Mouse (Mus musculus): ENCODE data around the gene Cnot9. TPM values are rescaled to one million over a fixed set of nuclear protein-coding genes. Genes with fewer than 3 reads are reported as not detected.

Cnot9 gene
- polyA plus RNA-seq, 1 experiment from 2014 or later, result 109 TPM

DNA sequence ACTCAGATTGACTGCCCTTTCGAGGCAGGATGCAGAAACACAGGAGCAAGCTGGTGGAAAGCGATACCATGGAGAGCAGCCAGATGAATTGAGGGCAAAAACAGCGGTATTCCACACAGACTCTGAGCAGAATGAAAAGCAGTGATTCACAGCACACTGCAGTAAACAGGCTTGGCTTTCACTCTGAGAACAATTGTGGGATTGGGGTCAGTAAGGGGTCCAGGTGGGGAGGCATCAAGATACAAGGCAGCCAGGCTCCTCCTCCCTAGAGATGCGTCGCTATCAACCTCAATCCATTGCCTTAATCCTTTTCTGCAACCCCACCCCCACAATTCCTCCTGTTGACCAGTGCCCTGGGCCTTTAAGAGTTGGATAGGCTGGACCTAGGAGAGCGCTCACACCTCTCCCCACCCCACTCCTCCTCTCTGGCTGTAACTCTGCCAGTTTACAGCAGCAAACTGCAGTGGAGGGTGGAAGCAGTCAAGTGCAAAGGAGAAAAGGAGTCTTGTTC is 36.6 kb downstream of the Cnot9 start, which contains the start of gene Plcd4:
Gene Plcd4, plus strand, starts transcription at position 438 of the 511 bp plus-strand sequence.
- Histone ChIP-seq H3K4me3 (0 out of 2 replicates have a peak within 1 kb of the TSS, but pooled peaks have one; percentile 25), H3K9me3 (no peaks in the 10 kb centered on the region), H3K27me3 (replicated peaks; ENCODE audit: low read depth, poor library complexity, severe bottlenecking) (no peaks in the 10 kb centered on the region), H3K36me3 (replicated peaks) (no peaks in the 10 kb centered on the region), H3K27ac (replicated peaks) (no peak within 1 kb of the TSS), H3K4me1 (peaks cover 17% of the 10 kb centered on the region)
- 6% methylated on average over 6 of the region's 6 CpGs for WGBS
- DNase-seq (ENCODE audit: low spot score), result peak; percentile 34

DNA sequence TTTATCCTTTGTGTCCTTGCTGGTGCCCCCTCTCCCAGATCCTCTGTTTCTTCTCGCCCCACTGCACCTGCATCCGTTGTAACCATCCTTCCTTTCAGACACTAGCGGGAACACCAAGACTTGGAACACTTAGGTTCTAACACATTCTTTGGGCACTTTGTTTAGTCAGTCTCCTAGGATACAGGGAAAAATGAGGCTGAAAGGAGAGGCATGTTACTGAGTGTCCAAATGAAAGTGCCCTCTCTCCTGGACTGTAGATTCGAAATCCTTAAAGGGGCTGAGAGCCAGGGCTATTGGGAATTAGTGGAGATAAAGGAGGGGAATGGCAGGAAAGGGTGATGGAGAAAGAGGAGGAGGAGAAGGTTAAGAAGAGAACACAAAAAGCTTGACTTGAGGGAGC is 38.3 kb downstream of the Cnot9 start, which contains the start of gene Usp37:
Gene Usp37, minus strand, starts transcription at position 101 of the 400 bp plus-strand sequence.
- no peaks in the 10 kb centered on the region for H3K36me3 ChIP-seq (replicated peaks)
- no peaks in the 10 kb centered on the region for H3K27me3 ChIP-seq (replicated peaks; ENCODE audit: low read depth, poor library complexity, severe bottlenecking)
- peaks cover 9% of the 10 kb centered on the region for H3K4me1 ChIP-seq
- WGBS, result 78% methylated on average over 4 of the region's 4 CpGs
- no peak for DNase-seq (ENCODE audit: low spot score)
- H3K27ac ChIP-seq (replicated peaks), result no peak within 1 kb of the TSS
- H3K9me3 ChIP-seq, result no peaks in the 10 kb centered on the region
- no peak within 1 kb of the TSS for H3K4me3 ChIP-seq

DNA sequence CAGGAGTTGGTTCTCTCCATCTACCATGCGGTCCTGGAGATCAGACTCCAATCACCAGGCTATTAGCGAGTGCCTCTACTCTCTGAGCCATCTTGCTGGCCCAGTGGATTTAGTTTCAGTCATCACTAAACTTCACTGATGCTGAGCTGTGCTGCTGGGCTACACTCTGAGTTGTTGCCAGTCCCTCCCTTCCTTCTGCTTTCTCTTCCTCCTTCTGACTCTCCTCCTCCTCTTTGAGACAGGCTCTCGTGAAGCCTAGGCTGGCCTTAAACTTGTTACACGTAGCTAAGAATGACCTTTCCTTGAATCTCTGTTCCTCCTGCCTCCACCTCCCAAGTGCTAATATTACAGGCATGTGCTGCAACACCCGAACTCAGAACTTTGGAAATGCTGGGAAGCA is 53.2 kb downstream of the Cnot9 start:
- Histone ChIP-seq H3K36me3 (replicated peaks) (peaks cover 13% of the 10 kb centered on the region), H3K27me3 (replicated peaks; ENCODE audit: low read depth, poor library complexity, severe bottlenecking) (no peaks in the 10 kb centered on the region), H3K9me3 (no peaks in the 10 kb centered on the region), H3K27ac (replicated peaks) (no peak overlapping the region), H3K4me1 (no peaks in the 10 kb centered on the region), H3K4me3 (no peak overlapping the region)
- DNase-seq (ENCODE audit: low spot score), result no peak
- WGBS, result 84% methylated on average over 5 of the region's 5 CpGs

DNA sequence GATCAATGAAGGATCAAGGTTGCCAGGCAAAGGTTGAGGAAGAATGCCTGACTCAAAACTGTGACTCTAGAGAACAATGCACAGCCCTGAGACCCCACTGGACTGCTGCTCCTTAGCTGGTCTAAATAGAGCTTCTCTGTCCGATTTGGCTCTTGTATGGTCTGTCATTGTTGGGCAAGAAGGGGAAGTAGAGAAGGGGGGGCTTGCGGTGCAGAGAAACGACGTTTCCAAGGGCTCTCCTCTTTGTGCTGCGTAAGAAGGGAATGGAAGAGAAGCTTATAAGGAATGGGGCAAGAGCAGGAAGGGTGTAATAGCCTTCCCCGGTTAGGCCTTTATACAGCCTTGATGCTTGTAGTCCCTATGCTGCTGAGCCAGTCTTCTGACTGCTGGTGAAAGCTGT is 60.0 kb downstream of the Cnot9 start:
- Histone ChIP-seq H3K9me3 (no peaks in the 10 kb centered on the region), H3K36me3 (replicated peaks) (peaks cover 81% of the 10 kb centered on the region), H3K4me1 (no peaks in the 10 kb centered on the region), H3K27ac (replicated peaks) (no peak overlapping the region), H3K4me3 (no peak overlapping the region), H3K27me3 (replicated peaks; ENCODE audit: low read depth, poor library complexity, severe bottlenecking) (no peaks in the 10 kb centered on the region)
- DNase-seq (ENCODE audit: low spot score), result no peak
- WGBS, result 92% methylated on average over 6 of the region's 6 CpGs

DNA sequence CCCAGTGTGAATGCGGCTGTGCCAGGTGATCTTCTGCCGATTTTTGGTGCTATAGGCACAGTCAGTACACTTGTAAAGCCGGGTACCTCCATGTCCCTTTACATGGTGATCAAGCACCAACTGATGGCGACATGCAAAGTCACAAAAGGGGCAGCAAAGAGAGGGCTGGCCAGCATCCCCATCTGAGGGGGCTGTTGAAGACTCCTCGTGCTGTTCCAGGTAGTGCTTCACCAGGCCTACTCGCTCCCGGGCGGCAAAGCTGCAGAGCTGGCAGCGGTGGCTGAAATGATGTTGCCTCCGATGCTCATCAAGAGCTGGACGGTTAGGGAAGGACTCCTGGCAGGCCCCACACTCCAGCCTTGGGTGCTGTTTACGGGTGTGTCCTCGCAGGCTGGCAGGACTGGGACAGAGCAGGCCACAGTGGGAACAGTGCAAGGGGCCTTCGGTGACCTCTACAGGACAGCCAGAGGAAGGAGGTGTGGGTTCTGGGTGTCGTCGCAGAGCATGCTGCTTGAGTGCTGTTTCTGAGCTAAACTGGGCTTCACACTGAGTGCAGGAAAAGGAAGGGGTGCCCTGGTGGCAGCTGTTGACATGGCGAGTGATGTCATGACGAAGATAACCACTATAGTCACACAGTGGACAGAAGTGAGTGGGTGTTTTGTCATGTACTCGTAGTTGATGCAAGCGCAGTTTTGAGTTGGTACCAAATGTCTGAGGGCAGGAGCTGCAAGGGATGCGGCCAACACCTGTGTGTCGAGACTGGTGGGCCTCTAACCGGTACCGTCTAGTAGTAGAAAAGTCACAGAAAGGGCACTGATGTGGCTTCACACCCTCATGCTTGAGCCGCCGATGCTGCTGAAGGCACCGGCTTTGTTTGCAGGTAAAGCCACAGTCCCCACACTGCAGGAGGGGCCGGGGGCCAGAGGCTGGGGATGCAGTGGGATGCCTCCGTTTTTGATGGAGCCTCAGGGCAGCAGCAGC is 64.2 kb downstream of the Cnot9 start:
- H3K36me3 ChIP-seq (replicated peaks), result peaks cover 100% of the 10 kb centered on the region
- H3K27ac ChIP-seq (replicated peaks), result no peak overlapping the region
- H3K4me1 ChIP-seq, result no peaks in the 10 kb centered on the region
- 92% methylated on average over 29 of the region's 29 CpGs for WGBS
- H3K27me3 ChIP-seq (replicated peaks; ENCODE audit: low read depth, poor library complexity, severe bottlenecking), result no peaks in the 10 kb centered on the region
- H3K4me3 ChIP-seq, result no peak overlapping the region
- DNase-seq (ENCODE audit: low spot score), result no peak
- H3K9me3 ChIP-seq, result no peaks in the 10 kb centered on the region

Other genes starting within 250 kb of the Cnot9 start
- 0.41 and 0.70 TPM in 2 replicates for gene Gpbar1, start 227.5 kb upstream of the Cnot9 start, polyA plus RNA-seq (2016; fragmentation: Nextera tagmentation; extraction: Ambion mirVana)
- gene Aamp, start 221.3 kb upstream of the Cnot9 start, polyA plus RNA-seq (2016; fragmentation: Nextera tagmentation; extraction: Ambion mirVana), result 259 and 262 TPM in 2 replicates
- 108 and 109 TPM in 2 replicates for gene Pnkd, start 221.1 kb upstream of the Cnot9 start, polyA plus RNA-seq (2016; fragmentation: Nextera tagmentation; extraction: Ambion mirVana)
- 12.4 and 12.5 TPM in 2 replicates for gene Tmbim1, start 200.4 kb upstream of the Cnot9 start, polyA plus RNA-seq (2016; fragmentation: Nextera tagmentation; extraction: Ambion mirVana)
- gene Catip, start 143.9 kb upstream of the Cnot9 start, polyA plus RNA-seq (2016; fragmentation: Nextera tagmentation; extraction: Ambion mirVana), result 0.22 and 0.28 TPM in 2 replicates
- gene Slc11a1, start 130.9 kb upstream of the Cnot9 start, polyA plus RNA-seq (2016; fragmentation: Nextera tagmentation; extraction: Ambion mirVana), result 1.7 and 2.1 TPM in 2 replicates
- gene Ctdsp1, start 114.5 kb upstream of the Cnot9 start, polyA plus RNA-seq (2016; fragmentation: Nextera tagmentation; extraction: Ambion mirVana), result 42.2 and 49.0 TPM in 2 replicates
- gene Vil1, start 96.7 kb upstream of the Cnot9 start, polyA plus RNA-seq (2016; fragmentation: Nextera tagmentation; extraction: Ambion mirVana), result 0.26 and 0.37 TPM in 2 replicates
- gene Plcd4, start 36.8 kb downstream of the Cnot9 start, polyA plus RNA-seq (2016; fragmentation: Nextera tagmentation; extraction: Ambion mirVana), result 0.59 and 0.87 TPM in 2 replicates
- gene Usp37, start 38.2 kb downstream of the Cnot9 start, polyA plus RNA-seq (2016; fragmentation: Nextera tagmentation; extraction: Ambion mirVana), result 45.8 and 47.0 TPM in 2 replicates
- gene Zfp142, start 82.2 kb downstream of the Cnot9 start, polyA plus RNA-seq (2016; fragmentation: Nextera tagmentation; extraction: Ambion mirVana), result 9.5 and 10.5 TPM in 2 replicates
- gene Bcs1l, start 82.2 kb downstream of the Cnot9 start, polyA plus RNA-seq (2016; fragmentation: Nextera tagmentation; extraction: Ambion mirVana), result 16.1 and 18.1 TPM in 2 replicates
- 35.2 and 39.0 TPM in 2 replicates for gene Rnf25, start 95.3 kb downstream of the Cnot9 start, polyA plus RNA-seq (2016; fragmentation: Nextera tagmentation; extraction: Ambion mirVana)
- 12.4 and 13.1 TPM in 2 replicates for gene Stk36, start 95.4 kb downstream of the Cnot9 start, polyA plus RNA-seq (2016; fragmentation: Nextera tagmentation; extraction: Ambion mirVana)
- 49.9 and 59.4 TPM in 2 replicates for gene Ttll4, start 155.7 kb downstream of the Cnot9 start, polyA plus RNA-seq (2016; fragmentation: Nextera tagmentation; extraction: Ambion mirVana)
- gene Cyp27a1, start 207.5 kb downstream of the Cnot9 start, polyA plus RNA-seq (2016; fragmentation: Nextera tagmentation; extraction: Ambion mirVana), result 12.1 and 12.8 TPM in 2 replicates
- 0.11 TPM in 1 of 2 replicates, not detected in the other for gene Prkag3, start 243.2 kb downstream of the Cnot9 start, polyA plus RNA-seq (2016; fragmentation: Nextera tagmentation; extraction: Ambion mirVana)